Mouse (Mus musculus): ENCODE results near the gene Zfp706. TPM values are rescaled to one million over a fixed set of nuclear protein-coding genes. Genes with fewer than 3 reads are reported as not detected.

The Zfp706 gene
- polyA plus RNA-seq, 1 experiment from 2014 or later = 596 TPM

DNA sequence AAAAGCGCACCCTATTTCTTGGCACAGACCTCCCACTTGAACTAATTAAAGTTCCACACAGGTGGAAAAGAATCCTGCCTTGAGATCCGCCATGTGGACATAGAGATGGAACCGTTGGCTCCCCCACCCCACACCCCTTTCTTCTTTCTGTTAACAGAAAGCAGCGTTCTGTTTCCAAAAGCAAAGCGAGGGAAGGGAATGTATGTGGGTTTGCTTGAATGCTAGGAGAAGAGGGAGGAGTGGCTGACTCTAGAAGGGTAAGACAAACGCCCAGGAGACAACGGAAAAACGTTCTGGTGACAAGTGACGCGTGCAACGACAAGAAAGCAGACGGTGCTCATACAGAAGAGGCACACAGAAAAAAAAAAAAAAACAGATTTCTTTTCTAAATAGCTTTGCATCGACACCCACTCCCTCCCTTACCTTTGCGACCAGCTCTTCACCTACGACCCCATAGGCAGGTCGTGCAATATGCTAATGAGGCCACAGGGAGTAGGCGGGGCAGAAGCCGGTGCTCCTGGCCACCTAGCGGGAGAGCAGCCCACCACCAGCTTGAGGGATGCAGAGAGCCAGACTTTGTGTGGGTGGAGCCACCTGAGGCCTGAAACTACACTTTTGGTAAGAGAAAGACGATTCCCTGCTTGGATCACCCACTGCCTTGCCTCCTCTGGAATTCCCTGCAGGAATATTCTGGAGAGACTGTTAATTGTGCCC lies 27.9 kb downstream of the Zfp706 start:
- DNase-seq (ENCODE audit: low spot score) = peak; percentile 83

DNA sequence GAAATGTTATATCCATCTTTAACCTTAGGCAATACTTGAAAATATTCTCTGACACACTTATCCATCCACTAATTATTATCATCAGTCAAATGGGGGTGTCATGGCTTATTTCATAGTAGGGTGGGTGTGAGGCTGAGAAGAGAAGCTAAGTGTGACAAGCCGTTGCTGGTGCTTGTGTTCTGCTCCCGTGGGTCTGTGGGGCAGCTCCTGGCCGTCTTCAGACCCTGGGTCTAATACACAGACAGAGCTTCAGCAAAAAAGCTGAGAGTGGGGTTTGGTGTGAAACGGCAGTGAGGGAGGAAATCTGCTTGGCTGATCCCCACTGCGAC lies 28.4 kb downstream of the Zfp706 start:
- no peak for DNase-seq (ENCODE audit: low spot score)

DNA sequence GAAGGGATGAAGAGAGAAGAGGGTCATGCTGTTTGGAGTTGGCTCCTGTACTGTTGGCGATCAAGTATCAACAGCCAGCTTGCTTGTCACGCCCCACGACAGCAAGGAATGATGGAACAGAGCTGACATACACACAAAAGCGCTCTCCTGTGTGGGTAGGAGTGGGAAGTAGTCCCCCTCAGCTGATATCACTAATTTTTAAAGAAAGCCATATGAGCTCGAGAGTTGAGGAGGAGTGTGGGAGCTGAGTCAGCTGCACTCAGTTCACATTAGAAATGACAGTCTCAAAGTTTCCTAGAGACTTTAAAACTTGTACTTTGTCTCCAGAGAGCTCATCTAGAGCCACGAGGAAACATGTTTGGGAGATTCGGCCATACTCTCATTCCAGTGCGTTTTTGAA lies 29.8 kb downstream of the Zfp706 start:
- no peak for DNase-seq (ENCODE audit: low spot score)

GRCm38 (mm10) chr15:36975690-36976089 lies 31.9 kb downstream of the Zfp706 start:
- no peak for DNase-seq (ENCODE audit: low spot score)

GRCm38 (mm10) chr15:36975256-36975620 lies 32.3 kb downstream of the Zfp706 start:
- no peak for DNase-seq (ENCODE audit: low spot score)

DNA sequence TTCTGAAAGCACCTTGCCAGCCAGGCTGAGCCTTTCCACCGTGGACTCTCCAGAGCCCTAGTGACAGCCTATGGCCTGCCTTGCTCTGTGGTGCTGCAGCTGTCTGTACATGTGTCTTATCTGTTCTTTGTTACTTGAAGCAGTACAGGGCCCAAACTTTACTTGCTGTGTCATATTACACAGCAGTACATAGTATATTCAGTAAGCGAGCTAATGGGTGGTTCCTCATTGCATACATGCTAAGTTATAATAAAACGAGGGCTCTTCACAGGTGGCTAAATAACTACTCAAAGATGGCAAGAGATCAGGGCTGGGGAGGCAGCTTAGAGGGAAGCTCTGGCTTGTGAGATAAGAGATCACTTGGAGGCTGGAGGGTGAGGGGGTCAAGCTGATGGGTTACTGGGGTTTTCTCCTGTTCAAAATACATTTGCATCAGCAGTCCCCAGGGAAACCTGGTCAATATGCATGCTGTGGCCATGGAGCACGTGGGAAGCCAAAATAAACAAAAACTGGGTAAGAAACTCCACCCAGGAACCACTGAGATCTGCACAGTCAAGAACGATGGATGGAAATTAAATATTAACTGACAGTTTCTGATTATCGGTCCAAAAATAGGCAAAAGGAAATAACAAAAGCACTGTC lies 32.8 kb downstream of the Zfp706 start:
- DNase-seq (ENCODE audit: low spot score) = no peak

- no peak for DNase-seq (ENCODE audit: low spot score)
Observed at GRCm38 (mm10) chr15:36973714-36974113, 33.9 kb downstream of the Zfp706 start.

DNA sequence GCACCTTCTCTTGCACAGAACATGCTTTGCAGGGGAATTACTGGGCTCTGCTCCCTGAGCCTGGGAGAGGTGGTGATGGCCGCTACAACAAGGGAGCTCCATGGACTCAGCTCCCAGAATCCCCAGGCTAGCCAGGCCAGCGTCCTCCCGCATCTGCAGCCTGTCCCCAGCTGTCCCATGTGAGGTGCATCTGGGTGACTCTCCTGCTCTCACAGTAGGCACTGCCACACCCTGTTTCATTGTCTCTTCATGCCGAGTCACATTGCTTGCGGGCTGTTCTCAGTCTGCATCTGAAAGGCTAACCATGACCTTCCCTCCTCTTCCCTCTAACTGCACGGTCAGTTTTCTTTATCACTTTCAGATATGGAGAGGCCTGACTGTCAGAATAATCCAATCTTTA lies 34.3 kb downstream of the Zfp706 start:
- no peak for DNase-seq (ENCODE audit: low spot score)

GRCm38 (mm10) chr15:36969794-36970193 lies 37.8 kb downstream of the Zfp706 start:
- DNase-seq (ENCODE audit: low spot score) = no peak

DNA sequence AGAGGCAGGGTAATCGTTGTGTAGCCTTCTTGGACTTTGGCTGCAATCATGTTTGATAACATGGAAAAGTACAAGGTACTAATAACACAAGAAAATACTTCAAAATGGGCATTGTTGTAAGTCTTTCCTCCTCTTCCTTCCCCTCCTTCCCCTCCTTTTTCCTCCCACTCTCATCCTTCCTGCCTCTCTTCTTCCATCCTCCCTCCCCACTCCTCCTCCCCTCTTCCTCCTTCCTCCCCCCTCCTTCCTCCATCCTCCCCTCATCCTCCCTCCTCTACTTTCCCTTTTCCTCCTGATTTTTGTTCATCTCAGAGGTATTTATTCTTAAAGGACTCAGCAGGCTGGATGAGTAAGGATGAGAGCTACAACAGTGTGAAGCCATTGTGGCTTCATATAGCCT lies 39.3 kb downstream of the Zfp706 start:
- no peak for DNase-seq (ENCODE audit: low spot score)

GRCm38 (mm10) chr15:36967381-36968211 lies 40.0 kb downstream of the Zfp706 start:
- DNase-seq (ENCODE audit: low spot score) = peak; percentile 29

DNA sequence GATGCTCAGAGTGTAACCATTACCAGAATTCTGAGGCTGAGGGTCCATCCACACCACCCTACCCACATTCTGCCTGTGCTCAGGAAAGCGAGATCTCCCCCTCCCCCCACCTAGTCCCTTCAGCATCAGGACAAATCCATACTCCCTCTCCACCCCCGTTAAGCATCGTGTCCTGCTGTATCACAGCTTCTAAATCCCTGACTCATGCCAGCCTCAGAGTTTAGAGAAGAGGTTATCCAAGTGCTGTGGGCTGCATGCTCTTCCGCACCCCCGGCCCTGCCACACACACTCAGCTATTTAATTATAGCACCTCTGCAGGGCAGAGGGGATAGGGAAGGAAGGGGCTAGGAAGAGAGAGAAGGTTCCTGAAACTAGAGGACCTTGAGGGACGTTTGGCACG lies 40.6 kb downstream of the Zfp706 start:
- DNase-seq (ENCODE audit: low spot score) = no peak

GRCm38 (mm10) chr15:36966466-36966865 lies 41.1 kb downstream of the Zfp706 start:
- no peak for DNase-seq (ENCODE audit: low spot score)

- peak; percentile 44 for DNase-seq (ENCODE audit: low spot score)
Observed at GRCm38 (mm10) chr15:36965743-36966142, 41.8 kb downstream of the Zfp706 start.

DNA sequence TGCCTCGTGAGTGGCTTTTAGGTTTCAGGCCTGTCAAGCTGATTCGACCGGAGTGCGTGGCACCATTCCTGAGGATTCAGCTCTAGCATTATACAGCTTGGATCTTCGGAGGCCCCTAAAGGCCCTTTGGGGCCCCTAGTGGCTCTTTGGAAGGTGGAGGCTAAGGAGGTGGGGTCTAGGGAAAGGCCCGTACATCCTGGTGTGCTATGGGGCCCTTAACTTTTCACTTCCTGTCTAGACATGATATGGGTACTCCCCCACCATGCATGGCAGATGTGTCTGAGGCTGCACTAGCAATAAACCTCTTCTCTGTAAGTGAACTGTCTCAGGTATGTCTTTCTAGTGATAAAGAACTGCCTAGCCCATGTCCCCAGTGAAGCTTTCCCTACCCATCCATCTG lies 44.6 kb downstream of the Zfp706 start:
- DNase-seq (ENCODE audit: low spot score) = peak; percentile 13

DNA sequence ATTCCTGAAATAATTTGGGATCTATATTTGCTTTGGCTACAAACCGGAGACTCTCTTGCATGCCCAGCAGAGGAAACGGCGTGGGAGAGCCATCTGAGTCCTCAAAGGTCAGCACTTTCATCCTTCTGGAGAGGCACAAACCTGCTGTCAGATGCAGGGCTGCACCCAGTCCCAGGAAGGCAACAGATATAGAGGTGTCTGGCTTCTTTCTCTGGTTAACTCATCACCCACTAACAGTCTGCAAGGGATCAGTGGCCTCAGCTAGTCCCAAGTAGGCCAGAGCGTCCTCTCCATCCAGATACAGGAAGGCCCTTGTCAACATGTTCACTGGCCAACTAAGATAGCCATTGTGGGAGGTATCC lies 46.7 kb downstream of the Zfp706 start:
- DNase-seq (ENCODE audit: low spot score) = no peak

GRCm38 (mm10) chr15:36960010-36960875 lies 47.3 kb downstream of the Zfp706 start:
- peak; percentile 16 for DNase-seq (ENCODE audit: low spot score)

GRCm38 (mm10) chr15:36956221-36956620 lies 51.4 kb downstream of the Zfp706 start:
- DNase-seq (ENCODE audit: low spot score) = no peak

DNA sequence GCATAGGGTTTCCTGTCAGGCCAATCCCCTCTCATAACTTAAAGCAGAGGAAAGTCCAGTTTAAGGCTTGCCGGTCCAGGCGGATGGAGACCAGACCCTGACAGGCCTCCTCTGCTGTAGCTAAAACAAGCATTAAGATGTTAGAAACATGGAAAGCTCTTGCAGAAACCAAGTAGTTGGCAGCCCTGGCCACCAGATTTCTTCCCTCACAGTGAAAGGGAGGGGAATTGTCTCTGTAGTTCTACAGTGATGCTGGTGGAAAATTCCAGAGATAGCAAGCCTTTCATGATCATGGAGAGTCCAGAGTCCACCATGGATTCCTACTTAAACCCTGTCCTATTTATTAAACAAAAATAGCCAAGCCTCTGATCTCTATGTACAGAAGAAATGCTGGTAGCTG lies 57.3 kb downstream of the Zfp706 start:
- DNase-seq (ENCODE audit: low spot score) = no peak

DNA sequence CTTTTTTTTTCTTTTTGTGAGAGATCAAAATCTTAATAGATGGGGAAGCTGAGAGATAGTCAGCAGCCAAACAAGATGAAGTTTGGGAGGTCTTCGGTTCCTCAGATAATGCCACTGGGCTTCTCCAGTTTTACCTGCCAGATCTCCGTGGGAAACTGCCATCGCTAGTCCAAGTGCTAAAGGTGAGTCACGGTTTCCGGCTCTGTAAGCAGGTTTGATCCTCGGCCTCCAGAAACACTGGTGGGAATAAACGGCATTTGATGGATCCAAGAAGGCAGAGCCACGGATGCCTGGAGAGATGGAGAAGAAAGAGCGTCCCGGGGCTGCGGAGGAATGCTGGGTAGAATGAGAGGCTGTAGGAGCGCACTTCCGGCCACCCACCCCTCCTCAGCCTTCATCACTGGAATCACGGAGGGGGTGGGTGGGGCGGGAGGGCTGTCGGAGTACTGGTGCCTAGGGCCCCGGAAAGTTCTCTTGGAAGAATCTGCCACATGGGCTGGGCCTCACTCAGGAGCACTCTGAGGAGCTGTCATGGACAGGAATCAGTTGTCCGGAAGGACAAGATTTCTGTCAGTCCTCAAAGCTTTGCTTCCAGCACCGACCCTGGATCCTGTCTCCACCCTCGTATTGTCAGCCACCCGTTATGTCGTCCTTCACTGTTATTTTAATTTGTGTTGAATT lies 58.6 kb downstream of the Zfp706 start:
- no peak for DNase-seq (ENCODE audit: low spot score)
